ENCODE assay signal across 8 mouse cellular contexts in genomic region chr19:46135789-46136638, GRCm38 (mm10). TPM values are rescaled to one million over a fixed set of nuclear protein-coding genes. Genes with fewer than 3 reads are reported as not detected.
DNase-seq lines count a peak whose midpoint lies in the region; ATAC-seq and TF ChIP-seq lines count a peak whose summit lies in the region.

No protein-coding gene starts in this region.

- no peak overlapping the region for H3K27ac ChIP-seq in ES-E14 (ENCODE audit: insufficient read depth, low read depth, low read length, poor library complexity, severe bottlenecking)
- H3K27ac ChIP-seq in forebrain, embryonic 14.5 days (ENCODE audit: low read depth, low read length): no peak overlapping the region
- H3K27ac ChIP-seq in hindbrain, embryonic 10.5 days: peak overlapping the region; percentile 57
- H3K27ac ChIP-seq in limb, embryonic 10.5 days: peak overlapping the region; percentile 37; the same call in 1 of the 2 replicates
- peak overlapping the region; percentile 64 for H3K27ac ChIP-seq in midbrain, embryonic 10.5 days (replicated peaks)
- no peak overlapping the region for H3K27ac ChIP-seq in spleen, adult 2 months (ENCODE audit: insufficient read depth, low read length)

- DNase-seq in ES-E14 (ENCODE audit: low read depth, low spot score): no peak
- peak; percentile 52 for DNase-seq in brain, embryonic 14.5 days (ENCODE audit: low read depth)
- peak; percentile 51 for DNase-seq in forebrain, embryonic 14.5 days (ENCODE audit: low spot score)
- peak; percentile 77 for DNase-seq in hindbrain, embryonic 10.5 days (ENCODE audit: low spot score)
- peak; percentile 76 for DNase-seq in limb, embryonic 10.5 days (ENCODE audit: low spot score)
- peak; percentile 75 for DNase-seq in midbrain, embryonic 10.5 days (ENCODE audit: low spot score)
- peak in 1 of 2 experiments; percentile 73 for DNase-seq in spleen, adult 2 months (ENCODE audit: low read depth in 1 of 2, low spot score in 2 of 2)

- H3K36me3 ChIP-seq in ES-E14 (ENCODE audit: control insufficient read depth, insufficient read depth, low read length, poor library complexity, severe bottlenecking): no peaks in the 10 kb centered on the region
- H3K36me3 ChIP-seq in forebrain, embryonic 14.5 days (ENCODE audit: control insufficient read depth, insufficient read depth, low read length): no peaks in the 10 kb centered on the region
- H3K36me3 ChIP-seq in hindbrain, embryonic 10.5 days: no peaks in the 10 kb centered on the region
- H3K36me3 ChIP-seq in limb, embryonic 10.5 days: no peaks in the 10 kb centered on the region
- no peaks in the 10 kb centered on the region for H3K36me3 ChIP-seq in midbrain, embryonic 10.5 days
- H3K36me3 ChIP-seq in spleen, adult 2 months (ENCODE audit: control insufficient read depth, insufficient read depth, low read length): no peaks in the 10 kb centered on the region

- TF ChIP-seq POLR2A in brain, embryonic 14.5 days (IDR thresholded peaks at IDR 0.05; ENCODE audit: borderline replicate concordance, extremely low read depth, insufficient read depth, insufficient read length, poor library complexity, severe bottlenecking): no peak
- TF ChIP-seq POLR2A in spleen, adult 2 months (IDR thresholded peaks at IDR 0.05; ENCODE audit: low read depth, low read length): no peak

- 0 out of 4 replicates have a peak, but pooled peaks cover 2 to 3% of the 10 kb centered on the region in 2 experiments for H3K4me1 ChIP-seq in ES-E14 (ENCODE audit: control insufficient read depth in 2 of 2, insufficient read depth in 2 of 2, low read length in 2 of 2, poor library complexity in 1 of 2)
- peaks cover 16% of the 10 kb centered on the region for H3K4me1 ChIP-seq in forebrain, embryonic 14.5 days (ENCODE audit: control insufficient read depth, insufficient read depth, low read length)
- H3K4me1 ChIP-seq in hindbrain, embryonic 10.5 days (replicated peaks): peaks cover 48% of the 10 kb centered on the region
- peaks cover 37% of the 10 kb centered on the region for H3K4me1 ChIP-seq in limb, embryonic 10.5 days
- peaks cover 46% of the 10 kb centered on the region for H3K4me1 ChIP-seq in midbrain, embryonic 10.5 days
- H3K4me1 ChIP-seq in spleen, adult 2 months (ENCODE audit: control insufficient read depth, insufficient read depth, insufficient read length): peaks cover 16% of the 10 kb centered on the region

- peak overlapping the region; percentile 51 to 53 for H3K4me3 ChIP-seq in ES-E14 (ENCODE audit: insufficient read depth in 1 of 2, low read depth in 1 of 2, low read length in 2 of 2, poor library complexity in 1 of 2, severe bottlenecking in 1 of 2)
- peak overlapping the region; percentile 47 for H3K4me3 ChIP-seq in forebrain, embryonic 14.5 days (ENCODE audit: low read depth, low read length)
- peak overlapping the region; percentile 67 for H3K4me3 ChIP-seq in hindbrain, embryonic 10.5 days
- H3K4me3 ChIP-seq in limb, embryonic 10.5 days: peak overlapping the region; percentile 60
- peak overlapping the region; percentile 74 for H3K4me3 ChIP-seq in midbrain, embryonic 10.5 days
- H3K4me3 ChIP-seq in spleen, adult 2 months (ENCODE audit: extremely low read depth, insufficient read depth, insufficient read length): peak overlapping the region; percentile 57; the same call in 1 of the 2 replicates

- peak overlapping the region; percentile 32 for H3K9ac ChIP-seq in ES-E14 (ENCODE audit: insufficient read depth, low read depth, low read length, poor library complexity, severe bottlenecking)
- H3K9ac ChIP-seq in forebrain, embryonic 14.5 days (ENCODE audit: low read length): peak overlapping the region; percentile 64

- in situ Hi-C loops in ES-E14 (cut with MboI; ENCODE audit: low sequenced_read_pairs in 2 of 2, unreplicated experiment in 2 of 2): loop anchor here (10.0 kb wide), 1 partner anchor 119 kb away; no protein-coding TSS in a partner anchor

- peaks cover 64% of the 10 kb centered on the region for H3K27me3 ChIP-seq in forebrain, embryonic 14.5 days (replicated peaks; ENCODE audit: control insufficient read depth, insufficient read depth, low read length)
- peaks cover 100% of the 10 kb centered on the region for H3K27me3 ChIP-seq in hindbrain, embryonic 10.5 days (ENCODE audit: insufficient read depth, poor library complexity, severe bottlenecking)
- peaks cover 100% of the 10 kb centered on the region for H3K27me3 ChIP-seq in limb, embryonic 10.5 days (ENCODE audit: low read depth, poor library complexity, severe bottlenecking)
- peaks cover 100% of the 10 kb centered on the region for H3K27me3 ChIP-seq in midbrain, embryonic 10.5 days (ENCODE audit: low read depth, poor library complexity, severe bottlenecking)
- H3K27me3 ChIP-seq in spleen, adult 2 months (ENCODE audit: control insufficient read depth, insufficient read depth, low read length): peaks cover 14% of the 10 kb centered on the region

- under 1% methylated on average over 72 of the region's 79 CpGs for WGBS in forebrain, embryonic 14.5 days
- WGBS in hindbrain, embryonic 10.5 days: under 1% methylated on average over 79 of the region's 79 CpGs
- WGBS in limb, embryonic 10.5 days: under 1% methylated on average over 75 of the region's 79 CpGs
- WGBS in midbrain, embryonic 10.5 days: under 1% methylated on average over 79 of the region's 79 CpGs
- WGBS in spleen, adult 2 months: 2% methylated on average over 70 of the region's 79 CpGs

- H3K9me3 ChIP-seq in ES-E14 (ENCODE audit: control insufficient read depth, insufficient read depth, low read depth, low read length): no peaks in the 10 kb centered on the region
- H3K9me3 ChIP-seq in forebrain, embryonic 14.5 days (replicated peaks; ENCODE audit: control insufficient read depth, low read length): no peaks in the 10 kb centered on the region
- no peaks in the 10 kb centered on the region for H3K9me3 ChIP-seq in hindbrain, embryonic 10.5 days
- H3K9me3 ChIP-seq in limb, embryonic 10.5 days (replicated peaks): no peaks in the 10 kb centered on the region
- no peaks in the 10 kb centered on the region for H3K9me3 ChIP-seq in midbrain, embryonic 10.5 days (replicated peaks)

- TF ChIP-seq CTCF in brain, embryonic 14.5 days (IDR thresholded peaks at IDR 0.05; ENCODE audit: borderline replicate concordance, extremely low read depth, insufficient read depth, insufficient read length): peak; percentile 53
- TF ChIP-seq CTCF in spleen, adult 2 months (IDR thresholded peaks at IDR 0.05; ENCODE audit: extremely low read depth, insufficient read depth, insufficient read length, insufficient replicate concordance): peak; percentile 35; the same call in 1 of the 2 replicates

- H3K4me2 ChIP-seq in forebrain, embryonic 14.5 days (ENCODE audit: low read length): peak overlapping the region; percentile 100

- ATAC-seq in forebrain, embryonic 14.5 days: peak; percentile 65
- ATAC-seq in monocyte, adult 5-6 weeks (replicated peaks; ENCODE audit: insufficient number of reproducible peaks, low FRiP score, low TSS enrichment, poor library complexity, severe bottlenecking): no peak

TF ChIP-seq in ES-E14, 5 proteins besides CTCF, POLR2A, EP300 and RAD21:
- TF ChIP-seq CHD2 (IDR thresholded peaks at IDR 0.05; ENCODE audit: low read depth, low read length): no peak
- TF ChIP-seq HCFC1 (IDR thresholded peaks at IDR 0.05; ENCODE audit: borderline replicate concordance, insufficient read depth, low read length): no peak
- TF ChIP-seq ZC3H11A (IDR thresholded peaks at IDR 0.05; ENCODE audit: borderline replicate concordance, low read depth, low read length): no peak
- TF ChIP-seq MAFK (IDR thresholded peaks at IDR 0.05; ENCODE audit: insufficient read depth, low read depth, low read length): no peak
- no peak for TF ChIP-seq ZNF384 (IDR thresholded peaks at IDR 0.05; ENCODE audit: low read depth, low read length)

RNA-seq across cellular contexts. Expression of gene Elovl3, which starts 4.3 kb away (rescaled TPM):
- 0.16 and 0.22 TPM in 2 replicates for total RNA-seq in ES-E14 (2012; rRNA removed)
- not detected in 2 replicates for polyA plus RNA-seq in brain, embryonic 14.5 days (2012; rRNA removed)
- polyA plus RNA-seq in forebrain, embryonic 14.5 days (2014; fragmentation: Nextera tagmentation; extraction: Ambion mirVana): not detected in 2 replicates
- not detected in 2 replicates for polyA plus RNA-seq in hindbrain, embryonic 10.5 days (2016; fragmentation: Nextera tagmentation; extraction: Ambion mirVana)
- polyA plus RNA-seq in limb, embryonic 10.5 days (2016; fragmentation: Nextera tagmentation; extraction: Ambion mirVana): 0.13 TPM in 1 of 2 replicates, not detected in the other
- not detected in 2 replicates for polyA plus RNA-seq in midbrain, embryonic 10.5 days (2016; fragmentation: Nextera tagmentation; extraction: Ambion mirVana)
- not detected in 2 replicates for polyA plus RNA-seq in spleen, adult 2 months (2012; rRNA removed)
- total RNA-seq in monocyte, adult 5-6 weeks (2017): not detected in 3 replicates

RNA-seq across cellular contexts. Expression of gene Pitx3, which starts 12.1 kb away (rescaled TPM):
- 0.18 TPM in 1 of 2 replicates, not detected in the other for total RNA-seq in ES-E14 (2012; rRNA removed)
- 2.6 and 2.7 TPM in 2 replicates for polyA plus RNA-seq in brain, embryonic 14.5 days (2012; rRNA removed)
- polyA plus RNA-seq in forebrain, embryonic 14.5 days (2014; fragmentation: Nextera tagmentation; extraction: Ambion mirVana): not detected in 2 replicates
- not detected in 2 replicates for polyA plus RNA-seq in hindbrain, embryonic 10.5 days (2016; fragmentation: Nextera tagmentation; extraction: Ambion mirVana)
- polyA plus RNA-seq in limb, embryonic 10.5 days (2016; fragmentation: Nextera tagmentation; extraction: Ambion mirVana): 0.59 and 2.1 TPM in 2 replicates
- polyA plus RNA-seq in midbrain, embryonic 10.5 days (2016; fragmentation: Nextera tagmentation; extraction: Ambion mirVana): 0.17 and 0.43 TPM in 2 replicates
- polyA plus RNA-seq in spleen, adult 2 months (2012; rRNA removed): not detected in 2 replicates
- not detected in 3 replicates for total RNA-seq in monocyte, adult 5-6 weeks (2017)

RNA-seq across cellular contexts. Expression of gene Gbf1, which starts 16.3 kb away (rescaled TPM):
- 29.0 and 31.8 TPM in 2 replicates for total RNA-seq in ES-E14 (2012; rRNA removed)
- 94.8 and 106 TPM in 2 replicates for polyA plus RNA-seq in brain, embryonic 14.5 days (2012; rRNA removed)
- 36.3 and 50.7 TPM in 2 replicates for polyA plus RNA-seq in forebrain, embryonic 14.5 days (2014; fragmentation: Nextera tagmentation; extraction: Ambion mirVana)
- 47.5 and 57.4 TPM in 2 replicates for polyA plus RNA-seq in hindbrain, embryonic 10.5 days (2016; fragmentation: Nextera tagmentation; extraction: Ambion mirVana)
- 39.5 and 47.8 TPM in 2 replicates for polyA plus RNA-seq in limb, embryonic 10.5 days (2016; fragmentation: Nextera tagmentation; extraction: Ambion mirVana)
- polyA plus RNA-seq in midbrain, embryonic 10.5 days (2016; fragmentation: Nextera tagmentation; extraction: Ambion mirVana): 43.8 and 48.8 TPM in 2 replicates
- 67.7 and 76.2 TPM in 2 replicates for polyA plus RNA-seq in spleen, adult 2 months (2012; rRNA removed)
- total RNA-seq in monocyte, adult 5-6 weeks (2017): 41.0 to 56.7 TPM (median 55.5 TPM) in 3 replicates

Comparison
In these comparisons a context has a peak if more than half of its experiments do, and no peak if none do; other contexts are left out.
1. H3K27ac ChIP-seq: peak in hindbrain, embryonic 10.5 days (single experiment), limb, embryonic 10.5 days (single experiment) and midbrain, embryonic 10.5 days (single experiment); none in ES-E14 (single experiment), forebrain, embryonic 14.5 days (single experiment) and spleen, adult 2 months (single experiment).
2. Peak in every context shown above with its lines, with median percentiles within 50 percentile points of each other: H3K4me3 ChIP-seq.